Mouse (Mus musculus): ENCODE results near the gene Wnt3a. TPM values are rescaled to one million over a fixed set of nuclear protein-coding genes. Genes with fewer than 3 reads are reported as not detected.

Wnt3a gene
- total and polyA plus RNA-seq, 3 experiments, result not detected

GRCm38 (mm10) chr11:59313944-59314343 is 23.4 kb upstream of the Wnt3a start:
- no peak for DNase-seq (ENCODE audit: low read depth, low spot score)
- Histone ChIP-seq H3K4me1 (ENCODE audit: control insufficient read depth in 1 of 2, insufficient read depth in 2 of 2, low read length in 2 of 2) (no peaks in the 10 kb centered on the region), H3K9ac (ENCODE audit: control insufficient read depth, low read depth, low read length, poor library complexity, severe bottlenecking) (no peak overlapping the region), H3K27ac (ENCODE audit: control insufficient read depth, low read depth, low read length) (no peak overlapping the region), H3K36me3 (ENCODE audit: control insufficient read depth in 1 of 2, insufficient read depth in 2 of 2, low read length in 2 of 2) (no peaks in the 10 kb centered on the region), H3K27me3 (ENCODE audit: control insufficient read depth in 1 of 2, insufficient read depth in 2 of 2, low read length in 2 of 2) (peaks cover 34 to 44% of the 10 kb centered on the region in 2 experiments), H3K79me2 (ENCODE audit: control insufficient read depth, insufficient read depth, low read length, poor library complexity) (no peaks in the 10 kb centered on the region), H3K4me3 (ENCODE audit: control insufficient read depth in 1 of 2, insufficient read depth in 1 of 2, low read depth in 2 of 2, low read length in 2 of 2) (no peak overlapping the region), H3K9me3 (replicated peaks; ENCODE audit: insufficient read depth, low read length) (no peaks in the 10 kb centered on the region)
- TF ChIP-seq CHD2 (IDR thresholded peaks at IDR 0.05; ENCODE audit: low read length) (no peak), ZMIZ1 (IDR thresholded peaks at IDR 0.05; ENCODE audit: low read depth, low read length) (no peak), POLR2AphosphoS5 (IDR thresholded peaks at IDR 0.05; ENCODE audit: borderline replicate concordance, low read depth, low read length) (no peak), MAX (IDR thresholded peaks at IDR 0.05; ENCODE audit: low read length) (no peak), KAT2A (conservative IDR thresholded peaks at IDR 0.05; ENCODE audit: low read depth, low read length) (no peak), ZNF384 (IDR thresholded peaks at IDR 0.05; ENCODE audit: low read depth, low read length) (no peak), MYB (IDR thresholded peaks at IDR 0.05; ENCODE audit: low read depth, low read length) (no peak), USF1 (IDR thresholded peaks at IDR 0.05; ENCODE audit: low read depth, low read length) (no peak), MXI1 (IDR thresholded peaks at IDR 0.05; ENCODE audit: low read depth, low read length) (no peak)

- peaks cover 34 to 44% of the 10 kb centered on the region in 2 experiments for H3K27me3 ChIP-seq (ENCODE audit: control insufficient read depth in 1 of 2, insufficient read depth in 2 of 2, low read length in 2 of 2)
- H3K4me3 ChIP-seq (ENCODE audit: control insufficient read depth in 1 of 2, insufficient read depth in 1 of 2, low read depth in 2 of 2, low read length in 2 of 2), result no peak overlapping the region
Measured at GRCm38 (mm10) chr11:59313029-59313811, 22.7 kb upstream of the Wnt3a start.

GRCm38 (mm10) chr11:59312501-59312900 is 21.9 kb upstream of the Wnt3a start:
- H3K4me3 ChIP-seq (ENCODE audit: control insufficient read depth in 1 of 2, insufficient read depth in 1 of 2, low read depth in 2 of 2, low read length in 2 of 2), result no peak overlapping the region
- H3K9me3 ChIP-seq (replicated peaks; ENCODE audit: insufficient read depth, low read length), result no peaks in the 10 kb centered on the region
- H3K36me3 ChIP-seq (ENCODE audit: control insufficient read depth in 1 of 2, insufficient read depth in 2 of 2, low read length in 2 of 2), result no peaks in the 10 kb centered on the region
- no peaks in the 10 kb centered on the region for H3K4me1 ChIP-seq (ENCODE audit: control insufficient read depth in 1 of 2, insufficient read depth in 2 of 2, low read length in 2 of 2)
- no peaks in the 10 kb centered on the region for H3K79me2 ChIP-seq (ENCODE audit: control insufficient read depth, insufficient read depth, low read length, poor library complexity)
- DNase-seq (ENCODE audit: low read depth, low spot score), result no peak
- TF ChIP-seq MEF2A (IDR thresholded peaks at IDR 0.05; ENCODE audit: extremely low read depth, insufficient replicate concordance, low read depth, low read length, poor library complexity, severe bottlenecking) (no peak), POLR2AphosphoS2 (IDR thresholded peaks at IDR 0.05; ENCODE audit: low read length) (no peak), GABPA (IDR thresholded peaks at IDR 0.05; ENCODE audit: low read depth, low read length) (no peak), CHD2 (IDR thresholded peaks at IDR 0.05; ENCODE audit: low read length) (no peak), MAX (IDR thresholded peaks at IDR 0.05; ENCODE audit: low read length) (no peak), SIN3A (IDR thresholded peaks at IDR 0.05; ENCODE audit: low read length) (no peak), MYB (IDR thresholded peaks at IDR 0.05; ENCODE audit: low read depth, low read length) (no peak), RCOR1 (IDR thresholded peaks at IDR 0.05; ENCODE audit: low read depth, low read length) (no peak), UBTF (IDR thresholded peaks at IDR 0.05; ENCODE audit: borderline replicate concordance, insufficient read depth, low read depth, low read length) (no peak), TBP (IDR thresholded peaks at IDR 0.05; ENCODE audit: low read depth, low read length) (no peak), KAT2A (conservative IDR thresholded peaks at IDR 0.05; ENCODE audit: low read depth, low read length) (no peak), E2F4 (IDR thresholded peaks at IDR 0.05; ENCODE audit: borderline replicate concordance, low read depth, low read length) (no peak), CHD1 (IDR thresholded peaks at IDR 0.05; ENCODE audit: low read depth, low read length) (no peak), EP300 (IDR thresholded peaks at IDR 0.05; ENCODE audit: low read depth in 1 of 2, low read length in 2 of 2) (no peak), GATA1 (IDR thresholded peaks at IDR 0.05; ENCODE audit: low read depth, low read length) (no peak)
- peaks cover 29 to 42% of the 10 kb centered on the region in 2 experiments for H3K27me3 ChIP-seq (ENCODE audit: control insufficient read depth in 1 of 2, insufficient read depth in 2 of 2, low read length in 2 of 2)
- no peak overlapping the region for H3K9ac ChIP-seq (ENCODE audit: control insufficient read depth, low read depth, low read length, poor library complexity, severe bottlenecking)
- no peak overlapping the region for H3K27ac ChIP-seq (ENCODE audit: control insufficient read depth, low read depth, low read length)

More at GRCm38 (mm10) chr11:59313029-59313811, 22.7 kb upstream of the Wnt3a start:
- Histone ChIP-seq H3K9ac (ENCODE audit: control insufficient read depth, low read depth, low read length, poor library complexity, severe bottlenecking) (no peak overlapping the region), H3K4me1 (ENCODE audit: control insufficient read depth in 1 of 2, insufficient read depth in 2 of 2, low read length in 2 of 2) (no peaks in the 10 kb centered on the region), H3K27ac (ENCODE audit: control insufficient read depth, low read depth, low read length) (no peak overlapping the region), H3K36me3 (ENCODE audit: control insufficient read depth in 1 of 2, insufficient read depth in 2 of 2, low read length in 2 of 2) (no peaks in the 10 kb centered on the region), H3K79me2 (ENCODE audit: control insufficient read depth, insufficient read depth, low read length, poor library complexity) (no peaks in the 10 kb centered on the region), H3K9me3 (replicated peaks; ENCODE audit: insufficient read depth, low read length) (no peaks in the 10 kb centered on the region)
- no peak for TF ChIP-seq GABPA (IDR thresholded peaks at IDR 0.05; ENCODE audit: low read depth, low read length)
- TF ChIP-seq TAL1 (IDR thresholded peaks at IDR 0.05; ENCODE audit: low read length), result no peak
- no peak for TF ChIP-seq MEF2A (IDR thresholded peaks at IDR 0.05; ENCODE audit: extremely low read depth, insufficient replicate concordance, low read depth, low read length, poor library complexity, severe bottlenecking)
- no peak for TF ChIP-seq POLR2AphosphoS2 (IDR thresholded peaks at IDR 0.05; ENCODE audit: low read length)
- TF ChIP-seq USF2 (IDR thresholded peaks at IDR 0.05; ENCODE audit: borderline replicate concordance in 1 of 2, insufficient read depth in 1 of 2, low read depth in 1 of 2, low read length in 2 of 2), result no peak
- TF ChIP-seq MYB (IDR thresholded peaks at IDR 0.05; ENCODE audit: low read depth, low read length), result no peak
- no peak for TF ChIP-seq BHLHE40 (IDR thresholded peaks at IDR 0.05; ENCODE audit: borderline replicate concordance, low read depth, low read length)
- no peak for DNase-seq (ENCODE audit: low read depth, low spot score)

Measured in MEL (cell line).